Mouse (Mus musculus) effector memory CD4-positive, alpha-beta T cell, adult 5 months (primary cell): ENCODE measurements around the gene St6galnac6. TPM values are rescaled to one million over a fixed set of nuclear protein-coding genes. Genes with fewer than 3 reads are reported as not detected.

Source experiments
- polyA plus RNA-seq: library from polyadenylated mRNA; unstranded; fragments of 100-300 nt; shearing (Covaris generic); gene quantifications from one replicate; pipeline ENCODE4 v1.2.1, GENCODE M21; 2017

Gene St6galnac6
- 2.7 TPM for polyA plus RNA-seq

GRCm38 (mm10) chr2:32599409-32599808 lies at the start of gene St6galnac6:
Gene St6galnac6 (plus strand): TSS chr2:32599709.

GRCm38 (mm10) chr2:32570698-32571494 lies 28.6 kb upstream of the St6galnac6 start, which contains the start of gene Dpm2:
Gene Dpm2 (plus strand): TSS chr2:32570858.

GRCm38 (mm10) chr2:32574497-32574896 lies 25.0 kb upstream of the St6galnac6 start, which contains the start of gene Pip5kl1:
Gene Pip5kl1 (plus strand): TSS chr2:32574797.

GRCm38 (mm10) chr2:32575586-32576160 lies 23.8 kb upstream of the St6galnac6 start, which contains the start of gene 9430097D07Rik:
Gene 9430097D07Rik (minus strand): TSS chr2:32575684.

GRCm38 (mm10) chr2:32586871-32587351 lies 12.6 kb upstream of the St6galnac6 start, which contains the start of gene St6galnac4:
Gene St6galnac4 (plus strand): TSS chr2:32587095.

GRCm38 (mm10) chr2:32621517-32621859 lies 22.0 kb downstream of the St6galnac6 start, which contains the start of gene Ak1:
Gene Ak1 (plus strand): TSS chr2:32621758.

GRCm38 (mm10) chr2:32646379-32647056 lies 47.0 kb downstream of the St6galnac6 start, which contains the start of gene Eng:
Gene Eng (plus strand): TSS chr2:32646595.

Other genes starting within 250 kb of the St6galnac6 start
- gene Ciz1, start 247.4 kb upstream of the St6galnac6 start, polyA plus RNA-seq, result 118 TPM
- gene Dnm1, start 246.4 kb upstream of the St6galnac6 start, polyA plus RNA-seq, result not detected
- 43.5 TPM for gene 1110008P14Rik, start 217.8 kb upstream of the St6galnac6 start, polyA plus RNA-seq
- gene Lcn2, start 211.5 kb upstream of the St6galnac6 start, polyA plus RNA-seq, result not detected
- gene Ptges2, start 203.8 kb upstream of the St6galnac6 start, polyA plus RNA-seq, result 11.4 TPM
- gene Naif1, start 149.3 kb upstream of the St6galnac6 start, polyA plus RNA-seq, result 6.4 TPM
- 41.6 TPM for gene Slc25a25, start 148.3 kb upstream of the St6galnac6 start, polyA plus RNA-seq
- 148 TPM for gene Fam102a, start 64.4 kb upstream of the St6galnac6 start, polyA plus RNA-seq
- 68.5 TPM for gene Dpm2, start 28.9 kb upstream of the St6galnac6 start, polyA plus RNA-seq
- gene Pip5kl1, start 24.9 kb upstream of the St6galnac6 start, polyA plus RNA-seq, result not detected
- not detected for gene 9430097D07Rik, start 24.0 kb upstream of the St6galnac6 start, polyA plus RNA-seq
- gene St6galnac4, start 12.6 kb upstream of the St6galnac6 start, polyA plus RNA-seq, result 25.4 TPM
- not detected for gene Ak1, start 22.0 kb downstream of the St6galnac6 start, polyA plus RNA-seq
- gene Eng, start 46.9 kb downstream of the St6galnac6 start, polyA plus RNA-seq, result not detected
- gene Fpgs, start 104.4 kb downstream of the St6galnac6 start, polyA plus RNA-seq, result 14.1 TPM
- gene Cdk9, start 113.4 kb downstream of the St6galnac6 start, polyA plus RNA-seq, result 126 TPM
- 62.7 TPM for gene Sh2d3c, start 121.3 kb downstream of the St6galnac6 start, polyA plus RNA-seq
- not detected for gene 6330409D20Rik, start 141.3 kb downstream of the St6galnac6 start, polyA plus RNA-seq
- 39.1 TPM for gene Tor2a, start 157.5 kb downstream of the St6galnac6 start, polyA plus RNA-seq
- gene Ttc16, start 175.9 kb downstream of the St6galnac6 start, polyA plus RNA-seq, result 2.0 TPM
- gene Ptrh1, start 176.1 kb downstream of the St6galnac6 start, polyA plus RNA-seq, result 12.3 TPM
- gene Cfap157, start 184.7 kb downstream of the St6galnac6 start, polyA plus RNA-seq, result 2.5 TPM
- 13.5 TPM for gene Stxbp1, start 247.5 kb downstream of the St6galnac6 start, polyA plus RNA-seq